In genomic region chr14:22281630-22282029, GRCm38 (mm10) we compare ENCODE assay signal across 17 mouse cellular contexts.
"Had no signal": no experiment of that assay in that cellular context is flagged by ENCODE, and none has a peak within 500 bp of the region (broad histone marks: within the 10 kb centered on the region; RNA-seq: fewer than 3 reads in every experiment).

No protein-coding gene starts in this region.

- H3K4me1 ChIP-seq: lung, embryonic 15.5 days had no signal

- H3K4me2 ChIP-seq: limb, embryonic 15.5 days; liver, embryonic 11.5 days; lung, embryonic 15.5 days; midbrain, embryonic 12.5 days had no signal

- H3K27ac ChIP-seq: kidney, postnatal 0 days; layer of hippocampus, adult 2 months; limb, embryonic 15.5 days; liver, embryonic 14.5 days; lung, embryonic 15.5 days; midbrain, embryonic 12.5 days had no signal

- H3K36me3 ChIP-seq: limb, embryonic 15.5 days; lung, embryonic 15.5 days; midbrain, embryonic 12.5 days had no signal

- H3K4me3 ChIP-seq: layer of hippocampus, adult 2 months; limb, embryonic 15.5 days; lung, embryonic 15.5 days; midbrain, embryonic 12.5 days; myocyte had no signal

- DNase-seq: kidney, adult 2 months; kidney, postnatal 25 days; layer of hippocampus, adult 9-11 months; liver, postnatal 0 days; lung, postnatal 10 days; lung, postnatal 36 days; thymus, adult 18-20 months; thymus, postnatal 36 days had no signal

- H3K27me3 ChIP-seq: limb, embryonic 15.5 days; lung, embryonic 15.5 days had no signal

- H3K9ac ChIP-seq: limb, embryonic 15.5 days; liver, embryonic 14.5 days; liver, postnatal 0 days; lung, embryonic 15.5 days; midbrain, embryonic 12.5 days had no signal

- H3K9me3 ChIP-seq: limb, embryonic 15.5 days; lung, embryonic 15.5 days; midbrain, embryonic 12.5 days had no signal

- ATAC-seq: liver, postnatal 0 days; midbrain, embryonic 16.5 days had no signal
